Mouse (Mus musculus): ENCODE data around the gene Rnf182.

Gene Rnf182

DNA sequence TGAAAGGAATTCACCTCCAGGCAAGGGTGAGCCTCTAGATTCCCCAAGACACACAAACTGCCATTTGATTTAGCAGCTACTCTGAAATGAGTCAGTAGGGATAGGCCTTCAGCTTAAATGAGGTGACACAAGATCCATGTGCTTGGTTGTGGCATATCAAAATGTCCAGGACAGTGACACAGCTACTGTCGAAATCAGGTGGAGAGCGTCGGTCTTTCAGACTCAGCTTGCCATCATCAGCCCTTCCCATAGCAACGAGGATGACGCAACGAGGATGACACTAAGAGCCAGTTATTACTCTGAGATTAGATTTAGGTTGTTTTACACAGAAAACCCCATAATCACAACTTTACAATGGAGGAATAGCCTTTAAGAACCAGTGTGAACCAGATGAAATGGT is 14.5 kb upstream of the Rnf182 start:
- in situ Hi-C loops (cut with MboI; ENCODE audit: low pct_unique_long_range_greater_than_20kb in 1 of 2, low sequenced_read_pairs in 2 of 2, unreplicated experiment in 1 of 2): loop anchor here in 1 of 2 experiments (10.0 kb wide), 1 partner anchor 114 kb away; no protein-coding TSS in a partner anchor

DNA sequence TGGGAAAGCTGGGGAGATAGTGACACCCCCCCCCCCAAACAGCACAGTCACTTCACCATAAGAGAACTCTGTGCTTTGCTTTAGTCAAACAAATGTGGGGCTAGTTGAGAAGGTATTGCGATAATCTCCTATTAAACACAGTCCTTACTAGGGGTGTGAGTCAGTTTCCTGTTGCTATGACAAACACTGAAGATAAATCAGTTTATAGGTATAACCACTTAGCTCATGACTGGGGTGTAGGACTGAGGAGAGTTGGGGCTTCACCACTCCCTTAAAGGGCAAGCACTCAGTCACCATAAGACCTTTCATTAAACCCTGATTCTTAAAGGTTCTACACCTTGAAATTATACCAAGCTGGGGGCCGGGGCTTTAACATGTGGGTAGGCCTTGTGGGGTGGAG is 13.1 kb upstream of the Rnf182 start:
- in situ Hi-C loops (cut with MboI; ENCODE audit: low pct_unique_long_range_greater_than_20kb in 1 of 2, low sequenced_read_pairs in 2 of 2, unreplicated experiment in 1 of 2): loop anchor here in 1 of 2 experiments (10.0 kb wide), 1 partner anchor 112 kb away; no protein-coding TSS in a partner anchor

DNA sequence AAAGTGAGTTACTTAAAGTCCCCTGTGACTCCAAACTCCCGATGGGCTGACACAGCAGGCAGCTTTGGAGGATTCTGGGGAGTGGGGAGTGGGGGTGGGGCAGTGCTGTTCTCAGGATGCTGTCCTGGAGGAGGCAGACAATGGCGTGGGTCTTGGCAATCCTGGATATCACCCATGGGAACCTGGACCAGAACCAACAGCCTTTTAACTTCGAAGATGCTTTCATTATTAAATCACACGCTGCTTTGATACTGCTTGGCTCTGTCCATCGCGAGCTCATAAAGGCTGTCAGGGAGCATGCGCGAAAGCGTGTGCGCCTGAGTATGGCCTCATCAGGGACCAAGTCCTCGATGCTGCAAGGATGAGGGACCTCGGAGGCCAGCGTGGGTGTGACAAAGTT is 12.5 kb upstream of the Rnf182 start:
- in situ Hi-C loops (cut with MboI; ENCODE audit: low pct_unique_long_range_greater_than_20kb in 1 of 2, low sequenced_read_pairs in 2 of 2, unreplicated experiment in 1 of 2): loop anchor here in 1 of 2 experiments (10.0 kb wide), 1 partner anchor 112 kb away; no protein-coding TSS in a partner anchor

DNA sequence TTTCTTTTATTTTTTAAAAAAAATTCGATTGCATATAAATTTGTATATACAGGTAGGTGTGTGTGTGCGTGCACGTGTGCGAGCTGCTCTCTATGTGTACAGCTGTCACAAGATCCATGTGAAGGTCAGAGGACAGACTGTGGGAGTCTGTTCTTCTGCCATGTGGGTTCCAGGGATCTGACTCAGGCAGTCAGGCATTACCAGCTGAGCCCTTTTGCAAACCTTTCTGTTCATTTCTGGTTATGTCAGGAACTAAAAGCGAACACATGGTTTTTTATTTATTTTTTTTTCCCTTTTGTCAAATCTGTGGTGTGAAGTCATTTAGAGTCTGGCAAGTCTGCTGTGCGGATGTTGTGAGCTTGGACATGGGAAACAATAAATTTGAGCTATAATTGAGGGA is 6.7 kb upstream of the Rnf182 start:
- in situ Hi-C loops (cut with MboI; ENCODE audit: low pct_unique_long_range_greater_than_20kb in 1 of 2, low sequenced_read_pairs in 2 of 2, unreplicated experiment in 1 of 2): loop anchor here in 1 of 2 experiments (10.0 kb wide), 1 partner anchor 106 kb away; no protein-coding TSS in a partner anchor

DNA sequence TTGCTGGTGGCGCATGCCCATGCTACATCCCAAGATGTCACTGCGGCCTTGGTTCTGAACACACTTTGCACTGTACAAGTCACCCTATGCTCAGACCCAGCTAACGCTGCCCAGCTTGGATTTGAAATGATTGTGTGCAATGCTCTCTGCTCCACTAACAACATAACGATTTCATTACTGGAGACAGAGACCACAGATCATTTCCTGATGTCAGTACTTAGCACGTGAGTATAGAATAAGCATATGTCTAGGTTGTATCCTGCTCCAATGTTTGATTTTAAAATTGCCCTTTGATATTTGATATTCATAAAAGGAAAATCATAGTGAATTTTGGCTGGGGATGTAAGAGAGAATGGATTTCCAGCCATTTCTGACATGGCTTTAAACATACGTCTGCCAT is 3.5 kb upstream of the Rnf182 start:
- in situ Hi-C loops (cut with MboI; ENCODE audit: low pct_unique_long_range_greater_than_20kb in 1 of 2, low sequenced_read_pairs in 2 of 2, unreplicated experiment in 1 of 2): no loop called here

DNA sequence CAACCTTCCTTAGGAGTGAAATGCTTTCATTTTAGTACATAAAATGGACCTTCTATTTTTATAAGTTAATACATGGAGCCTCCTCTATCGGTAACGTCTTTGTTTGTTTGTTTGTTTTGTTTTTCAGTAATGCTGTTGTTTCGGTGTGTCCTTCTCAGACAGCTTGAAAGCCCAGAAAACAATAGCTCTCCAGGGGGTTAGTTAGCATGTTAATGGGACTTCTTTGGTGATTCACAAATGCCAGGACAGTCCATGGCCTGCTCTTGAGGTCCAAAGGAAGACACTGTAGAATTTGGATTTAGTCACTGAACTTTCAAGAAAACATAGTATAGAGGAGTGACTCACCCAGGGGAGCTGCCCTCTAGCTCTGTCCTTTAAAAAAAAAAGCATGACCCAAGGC is 843 bp upstream of the Rnf182 start:
- in situ Hi-C loops (cut with MboI; ENCODE audit: low pct_unique_long_range_greater_than_20kb in 1 of 2, low sequenced_read_pairs in 2 of 2, unreplicated experiment in 1 of 2): no loop called here

DNA sequence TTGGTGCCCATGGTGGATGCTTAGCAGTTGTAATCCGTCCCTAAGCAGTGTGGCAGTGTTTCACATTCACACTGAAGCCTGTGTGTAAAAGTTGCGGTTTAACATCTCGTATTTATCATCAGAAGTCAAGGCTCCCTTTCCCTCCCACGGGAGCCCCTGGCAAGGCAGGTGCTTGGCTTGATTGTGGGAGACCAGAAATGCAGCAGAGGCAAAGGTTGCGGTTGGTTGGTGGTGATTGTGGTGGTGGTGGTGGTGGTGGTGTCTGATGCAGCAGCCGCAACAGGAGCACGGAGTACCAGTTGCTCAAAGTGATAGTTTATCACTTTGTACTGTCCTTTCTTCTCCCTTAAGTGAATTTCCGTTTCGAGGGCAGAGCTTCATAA is 325 bp upstream of the Rnf182 start:
- in situ Hi-C loops (cut with MboI; ENCODE audit: low pct_unique_long_range_greater_than_20kb in 1 of 2, low sequenced_read_pairs in 2 of 2, unreplicated experiment in 1 of 2): no loop called here

DNA sequence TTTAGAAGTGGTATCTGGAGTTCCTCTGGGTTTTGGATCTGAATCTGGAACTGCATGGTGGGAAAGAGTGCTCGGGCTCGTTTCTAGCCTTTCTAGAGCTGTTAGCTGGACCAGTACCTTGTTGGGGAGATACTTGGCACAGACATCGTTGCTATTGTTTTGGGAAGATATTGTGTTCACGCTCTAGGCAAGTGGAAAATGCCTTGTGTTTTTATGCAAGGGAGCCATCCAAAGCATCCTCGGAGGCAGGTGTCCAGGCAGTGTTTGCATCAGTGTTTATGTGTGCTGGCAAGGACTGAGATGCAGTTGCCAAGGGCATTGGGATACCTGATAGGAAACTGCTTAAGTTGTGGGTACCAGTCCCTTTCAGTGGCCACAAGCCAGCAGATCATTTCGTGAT is 1.0 kb downstream of the Rnf182 start:
- in situ Hi-C loops (cut with MboI; ENCODE audit: low pct_unique_long_range_greater_than_20kb in 1 of 2, low sequenced_read_pairs in 2 of 2, unreplicated experiment in 1 of 2): no loop called here

DNA sequence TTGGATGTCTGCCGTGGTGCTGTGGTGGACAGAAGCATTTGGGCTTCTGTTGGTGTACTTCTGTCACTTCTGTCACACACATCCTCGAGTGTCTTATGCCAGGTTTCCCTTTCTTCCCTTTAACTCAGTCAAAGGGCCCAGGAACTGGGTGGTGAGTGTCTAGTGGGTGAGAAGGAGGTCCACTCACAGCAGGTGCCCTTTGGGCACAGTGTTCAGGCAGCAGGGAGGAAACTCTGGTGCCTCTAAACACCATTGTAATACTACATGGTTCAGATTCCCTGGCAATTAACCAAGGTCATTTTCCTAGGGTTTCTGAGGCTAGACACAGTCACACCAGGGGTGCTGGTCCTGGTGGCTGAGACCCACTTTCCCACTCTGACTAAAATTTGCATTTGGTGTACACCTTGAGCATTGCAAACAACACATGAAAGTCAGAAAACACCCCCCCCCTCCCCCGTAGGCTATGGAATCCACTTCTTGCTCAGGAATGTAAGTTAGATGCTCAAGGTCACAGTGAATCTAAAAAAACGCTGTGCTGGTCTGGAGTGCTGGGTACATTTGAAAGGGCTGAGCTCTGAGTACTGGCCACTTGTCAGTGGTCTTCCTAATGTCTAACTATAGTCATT is 4.2 kb downstream of the Rnf182 start:
- in situ Hi-C loops (cut with MboI; ENCODE audit: low pct_unique_long_range_greater_than_20kb in 1 of 2, low sequenced_read_pairs in 2 of 2, unreplicated experiment in 1 of 2): no loop called here

DNA sequence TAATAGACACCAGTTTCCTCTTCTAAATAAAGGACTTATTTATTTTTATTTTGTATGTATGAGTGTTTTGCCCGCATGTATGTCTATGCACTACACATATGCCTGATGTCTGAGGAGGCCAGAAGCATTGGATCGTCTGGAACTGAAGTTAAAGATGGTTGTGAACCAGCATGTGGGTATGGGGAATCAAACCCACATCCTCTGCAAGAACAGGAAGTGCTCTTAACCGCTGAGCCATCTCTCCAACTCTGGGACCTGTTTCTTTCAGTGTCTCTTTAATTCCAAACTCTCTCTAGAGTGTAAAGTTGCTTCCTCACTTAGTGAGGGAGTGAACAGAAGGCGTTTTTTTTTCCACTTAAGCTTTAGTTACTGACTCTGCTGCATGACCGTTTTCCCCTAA is 12.4 kb downstream of the Rnf182 start:
- in situ Hi-C loops (cut with MboI; ENCODE audit: low pct_unique_long_range_greater_than_20kb in 1 of 2, low sequenced_read_pairs in 2 of 2, unreplicated experiment in 1 of 2): no loop called here

DNA sequence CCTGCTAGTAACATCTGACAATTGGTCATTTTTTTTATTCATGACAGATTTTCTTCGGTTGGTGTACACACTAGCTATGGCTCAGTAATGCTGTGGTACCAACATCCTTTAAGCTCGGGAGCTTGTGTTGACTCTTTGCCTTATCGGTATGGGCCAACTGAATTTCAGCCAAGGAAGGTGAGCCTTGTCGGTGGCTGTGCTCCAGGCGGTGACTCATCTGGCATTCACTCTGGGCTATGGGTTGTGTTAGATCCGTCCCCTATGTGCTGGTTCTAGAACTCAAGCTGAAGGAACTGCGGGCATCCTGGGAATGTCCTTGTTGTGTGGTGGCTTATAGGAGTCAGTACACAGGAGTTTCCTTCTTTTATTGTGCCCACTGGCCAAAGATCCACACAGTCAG is 14.3 kb downstream of the Rnf182 start:
- in situ Hi-C loops (cut with MboI; ENCODE audit: low pct_unique_long_range_greater_than_20kb in 1 of 2, low sequenced_read_pairs in 2 of 2, unreplicated experiment in 1 of 2): no loop called here

DNA sequence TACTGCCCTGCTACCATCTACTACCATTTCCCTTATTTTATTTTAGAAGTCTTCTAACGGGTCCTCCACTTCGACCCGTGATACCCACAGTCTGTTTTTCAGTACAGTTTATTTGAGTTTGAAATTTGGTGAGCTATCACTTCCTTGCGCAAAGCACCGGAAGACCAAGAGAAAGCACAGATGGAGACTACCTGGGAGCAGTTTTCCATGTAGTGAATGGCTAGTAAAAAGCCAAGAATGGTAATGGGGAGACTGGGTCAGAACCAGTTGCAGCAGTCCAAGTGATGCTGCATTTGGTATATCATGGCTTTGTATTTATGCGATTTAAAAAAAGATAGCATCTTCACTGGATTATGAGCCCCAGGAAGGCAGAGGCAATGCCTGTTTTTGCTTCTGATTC is 15.8 kb downstream of the Rnf182 start:
- in situ Hi-C loops (cut with MboI; ENCODE audit: low pct_unique_long_range_greater_than_20kb in 1 of 2, low sequenced_read_pairs in 2 of 2, unreplicated experiment in 1 of 2): no loop called here

DNA sequence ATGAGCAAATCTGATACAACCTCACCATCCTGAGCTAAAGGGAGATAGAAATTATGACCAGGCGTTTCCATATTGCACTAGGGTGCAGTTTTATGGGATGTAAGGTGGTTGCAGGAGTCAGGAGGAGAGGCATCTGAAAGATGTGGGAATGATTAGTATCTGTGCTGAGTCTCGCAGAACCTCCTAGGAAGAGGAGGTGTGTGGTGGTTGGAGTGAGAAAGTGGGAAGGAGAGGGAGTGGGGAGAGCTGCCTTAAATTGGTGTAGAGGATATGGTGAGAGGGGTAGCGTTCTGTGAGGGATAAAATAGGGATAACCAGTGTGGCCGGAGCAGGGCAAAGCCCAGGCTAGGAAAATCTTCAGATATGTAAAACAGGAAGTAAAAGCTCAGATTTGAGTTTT is 17.5 kb downstream of the Rnf182 start:
- in situ Hi-C loops (cut with MboI; ENCODE audit: low pct_unique_long_range_greater_than_20kb in 1 of 2, low sequenced_read_pairs in 2 of 2, unreplicated experiment in 1 of 2): no loop called here

DNA sequence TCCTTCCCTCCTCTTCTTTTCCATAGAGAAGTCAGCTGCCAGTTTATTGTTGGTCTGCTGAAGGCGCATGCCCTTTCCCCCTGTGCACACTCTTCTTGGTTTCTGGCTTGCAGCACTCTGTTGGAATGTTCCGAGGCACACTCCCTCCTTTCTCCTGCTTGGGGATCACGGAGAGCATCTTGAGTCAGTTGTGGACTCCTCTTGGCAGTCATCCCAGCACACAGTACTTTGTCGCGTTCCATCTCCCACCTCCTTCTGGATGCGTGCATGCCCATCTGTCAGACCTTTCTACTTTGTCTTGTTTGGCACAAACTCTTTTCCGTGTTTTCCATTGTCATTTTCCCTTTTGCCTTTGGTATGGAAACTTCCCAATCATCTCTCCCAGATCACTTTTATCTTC is 22.2 kb downstream of the Rnf182 start:
- in situ Hi-C loops (cut with MboI; ENCODE audit: low pct_unique_long_range_greater_than_20kb in 1 of 2, low sequenced_read_pairs in 2 of 2, unreplicated experiment in 1 of 2): no loop called here

DNA sequence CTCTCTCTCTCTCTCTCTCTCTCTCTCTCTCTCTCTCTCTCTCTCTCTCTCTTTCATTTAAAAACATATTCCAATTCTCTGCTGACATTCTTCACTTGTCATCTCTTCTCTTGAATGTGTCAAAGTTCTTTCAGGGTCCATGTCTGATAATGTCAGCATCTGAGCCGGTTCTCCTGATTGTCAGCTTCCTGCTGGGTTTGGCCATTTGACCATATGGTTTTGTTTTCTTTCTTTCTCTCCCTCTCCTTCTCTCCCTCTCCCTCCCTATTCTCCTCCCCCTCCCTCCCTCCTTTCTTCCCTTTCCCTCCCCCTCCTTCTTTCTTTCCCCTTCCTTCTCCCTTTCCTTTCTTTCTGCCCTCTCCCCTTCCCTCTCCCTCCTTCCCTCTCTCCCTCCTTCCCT is 29.5 kb downstream of the Rnf182 start:
- in situ Hi-C loops (cut with MboI; ENCODE audit: low pct_unique_long_range_greater_than_20kb in 1 of 2, low sequenced_read_pairs in 2 of 2, unreplicated experiment in 1 of 2): no loop called here

DNA sequence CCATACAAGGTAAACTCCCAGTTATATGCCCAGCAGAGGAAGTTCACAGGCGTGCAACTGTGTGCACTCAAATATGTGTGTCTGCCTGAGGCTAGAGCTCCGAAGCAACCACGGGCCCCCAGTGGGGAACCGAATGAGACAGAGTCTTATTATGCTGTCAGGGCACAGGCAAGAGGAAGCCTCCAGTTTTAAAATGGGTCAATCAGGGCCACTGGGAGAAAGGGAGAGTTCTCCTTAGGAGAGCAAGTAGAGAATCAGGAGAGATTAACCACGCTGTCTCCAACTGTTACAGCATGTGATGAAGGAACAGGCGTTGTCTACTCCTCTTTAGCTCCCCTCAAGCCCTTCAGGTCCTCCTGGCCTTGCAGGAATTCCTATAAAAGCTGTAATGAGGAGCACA is 33.0 kb downstream of the Rnf182 start:
- in situ Hi-C loops (cut with MboI; ENCODE audit: low pct_unique_long_range_greater_than_20kb in 1 of 2, low sequenced_read_pairs in 2 of 2, unreplicated experiment in 1 of 2): no loop called here

DNA sequence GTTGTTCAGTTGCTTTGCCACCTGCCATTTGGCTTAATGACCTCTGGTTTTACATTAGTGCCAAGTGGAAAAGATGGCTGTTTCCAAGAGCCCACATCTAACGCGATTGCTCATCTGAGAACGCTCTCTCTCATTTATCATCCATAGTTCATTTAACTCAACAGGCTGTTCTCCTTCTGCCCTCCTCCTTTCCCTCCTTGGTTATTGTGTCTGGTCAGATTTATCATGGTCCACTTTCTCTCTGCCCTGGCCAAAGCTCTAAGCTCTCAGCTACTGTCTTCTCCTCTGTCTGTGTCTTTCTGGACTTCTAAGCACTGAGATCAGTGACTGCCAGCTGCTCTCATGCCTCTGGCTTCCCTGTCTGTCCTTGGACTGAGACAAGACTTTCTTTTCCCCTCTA is 35.8 kb downstream of the Rnf182 start:
- in situ Hi-C loops (cut with MboI; ENCODE audit: low pct_unique_long_range_greater_than_20kb in 1 of 2, low sequenced_read_pairs in 2 of 2, unreplicated experiment in 1 of 2): no loop called here

DNA sequence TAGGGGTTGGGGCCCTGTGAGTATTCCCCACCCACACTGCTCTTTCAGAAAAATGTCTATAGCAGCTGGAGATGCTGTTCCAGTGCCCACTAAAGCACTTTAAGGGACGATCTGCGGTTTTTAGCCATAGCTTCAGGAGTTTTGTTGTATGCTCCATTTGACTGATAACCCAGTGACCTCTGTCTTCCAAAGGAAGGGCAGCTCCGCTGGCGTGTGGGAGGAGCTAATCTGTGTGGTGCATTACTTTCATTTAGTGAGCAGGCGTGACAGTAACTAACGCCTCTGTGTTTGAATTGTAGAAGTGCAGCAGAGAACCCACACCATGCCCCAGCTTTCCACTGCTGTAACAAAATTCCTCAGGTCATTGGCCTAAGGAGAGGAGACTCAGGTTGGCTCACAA is 38.6 kb downstream of the Rnf182 start:
- in situ Hi-C loops (cut with MboI; ENCODE audit: low pct_unique_long_range_greater_than_20kb in 1 of 2, low sequenced_read_pairs in 2 of 2, unreplicated experiment in 1 of 2): no loop called here

DNA sequence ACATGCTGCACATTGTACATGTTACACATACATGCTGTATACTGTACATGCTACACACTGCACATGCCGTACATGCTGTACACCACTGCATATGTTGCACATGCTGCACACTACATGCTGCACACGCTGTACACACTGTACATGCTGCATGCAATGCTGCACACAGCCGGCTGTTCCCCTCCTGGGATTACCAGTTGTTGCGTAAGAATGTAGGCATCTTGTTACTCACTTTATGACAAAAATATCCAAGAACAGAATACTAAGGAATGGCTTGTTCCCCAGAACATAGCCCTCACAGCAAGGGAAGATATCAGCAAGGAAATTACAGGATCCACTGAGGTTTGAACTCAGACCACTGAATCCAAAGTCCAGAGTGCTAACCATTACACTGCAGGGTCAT is 47.7 kb downstream of the Rnf182 start:
- in situ Hi-C loops (cut with MboI; ENCODE audit: low pct_unique_long_range_greater_than_20kb in 1 of 2, low sequenced_read_pairs in 2 of 2, unreplicated experiment in 1 of 2): no loop called here

DNA sequence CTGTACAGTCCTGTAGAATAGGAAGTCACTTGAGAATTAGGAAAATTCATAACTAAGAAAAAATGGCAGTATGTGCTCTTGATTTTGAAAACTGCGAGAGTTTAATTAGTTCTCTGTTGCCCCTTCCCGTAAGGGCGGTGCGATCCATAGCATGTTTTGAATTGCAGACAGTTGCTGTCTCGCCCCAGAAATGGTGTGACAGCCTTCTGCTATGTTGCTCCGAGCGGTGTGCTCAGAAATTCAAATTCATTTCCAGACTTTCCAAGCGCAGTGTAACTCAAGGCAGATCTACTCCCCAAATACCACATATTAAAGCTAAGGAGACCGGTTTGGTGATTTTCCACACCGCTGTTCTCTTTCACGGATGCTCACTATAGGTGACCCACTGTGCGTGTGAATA is 50.6 kb downstream of the Rnf182 start:
- in situ Hi-C loops (cut with MboI; ENCODE audit: low pct_unique_long_range_greater_than_20kb in 1 of 2, low sequenced_read_pairs in 2 of 2, unreplicated experiment in 1 of 2): no loop called here

DNA sequence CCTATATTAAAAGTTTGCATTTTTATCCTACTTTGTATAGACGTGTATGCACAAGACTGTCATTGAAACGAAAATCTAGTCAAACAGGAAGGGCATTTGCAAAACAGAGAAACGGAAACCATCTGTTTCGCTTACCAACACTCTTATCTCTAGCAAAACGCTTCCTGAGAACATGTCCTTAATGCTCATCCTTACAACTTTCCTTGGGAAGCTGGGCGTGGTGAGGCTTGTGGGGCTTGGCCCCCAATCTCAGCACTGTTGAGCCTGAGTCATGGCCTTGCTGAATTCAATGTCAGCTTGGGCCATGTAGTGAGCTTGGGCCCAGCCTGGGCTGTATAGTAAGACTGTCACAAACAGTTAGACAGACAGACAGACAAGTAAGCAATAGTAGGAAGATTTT is 51.4 kb downstream of the Rnf182 start:
- in situ Hi-C loops (cut with MboI; ENCODE audit: low pct_unique_long_range_greater_than_20kb in 1 of 2, low sequenced_read_pairs in 2 of 2, unreplicated experiment in 1 of 2): no loop called here

All from mouse embryonic stem cell (cell line).